Comparison of ENCODE assay signal across 8 mouse cellular contexts in genomic region chr2:69635064-69635701, GRCm38 (mm10). TPM values are rescaled to one million over a fixed set of nuclear protein-coding genes. Genes with fewer than 3 reads are reported as not detected.
DNase-seq lines count a peak whose midpoint lies in the region; ATAC-seq and TF ChIP-seq lines count a peak whose summit lies in the region.

No protein-coding gene starts in this region.

- no peaks in the 10 kb centered on the region for H3K36me3 ChIP-seq in erythroblast, embryonic 14.5 days (ENCODE audit: control insufficient read depth)
- H3K36me3 ChIP-seq in hindbrain, embryonic 12.5 days: no peaks in the 10 kb centered on the region

- H3K9me3 ChIP-seq in erythroblast, embryonic 14.5 days (ENCODE audit: control insufficient read depth, low read length): peaks cover 11% of the 10 kb centered on the region
- no peaks in the 10 kb centered on the region for H3K9me3 ChIP-seq in hindbrain, embryonic 12.5 days (replicated peaks)

- DNase-seq in ovary, postnatal 14 days (ENCODE audit: low spot score): peak; percentile 52
- DNase-seq in ovary, postnatal 10 days (ENCODE audit: low spot score): no peak
- DNase-seq in brain, embryonic 14.5 days (ENCODE audit: low read depth): peak; percentile 79
- peak; percentile 22 to 38 for DNase-seq in left cerebral cortex, postnatal 25 days (ENCODE audit: low spot score in 2 of 2)
- peak; percentile 24 to 43 for DNase-seq in spleen, postnatal 36 days (ENCODE audit: low spot score in 2 of 2)

- intact Hi-C loops in left cerebral cortex, postnatal 25 days (cut with DNase I): loop anchor here (5.0 to 10.0 kb wide), 2 partner anchors 480 to 927 kb away; no protein-coding TSS in a partner anchor

- no peak overlapping the region for H3K27ac ChIP-seq in hindbrain, embryonic 12.5 days

- no peaks in the 10 kb centered on the region for H3K27me3 ChIP-seq in erythroblast, embryonic 14.5 days (ENCODE audit: control insufficient read depth)
- H3K27me3 ChIP-seq in hindbrain, embryonic 12.5 days: no peaks in the 10 kb centered on the region

- 12% methylated on average over 11 of the region's 11 CpGs for WGBS in hindbrain, embryonic 12.5 days

- peak overlapping the region; percentile 51 for H3K4me3 ChIP-seq in erythroblast, embryonic 14.5 days (replicated peaks)
- peak overlapping the region; percentile 29 for H3K4me3 ChIP-seq in hindbrain, embryonic 12.5 days

- H3K4me1 ChIP-seq in erythroblast, embryonic 14.5 days (ENCODE audit: control insufficient read depth): peaks cover 3% of the 10 kb centered on the region
- no peaks in the 10 kb centered on the region for H3K4me1 ChIP-seq in hindbrain, embryonic 12.5 days

- TF ChIP-seq CTCF in brain, embryonic 14.5 days (IDR thresholded peaks at IDR 0.05; ENCODE audit: borderline replicate concordance, extremely low read depth, insufficient read depth, insufficient read length): peak; percentile 76; the same call in 1 of the 2 replicates

- H3K9ac ChIP-seq in hindbrain, embryonic 12.5 days: peak overlapping the region; percentile 49

- no peak for ATAC-seq in hindbrain, embryonic 12.5 days (ENCODE audit: low FRiP score)
- peak; percentile 93 for ATAC-seq in megakaryocyte-erythroid progenitor cell, adult 5-6 weeks (replicated peaks; ENCODE audit: low FRiP score, low TSS enrichment, poor library complexity, severe bottlenecking)

- TF ChIP-seq POLR2A in brain, embryonic 14.5 days (IDR thresholded peaks at IDR 0.05; ENCODE audit: borderline replicate concordance, extremely low read depth, insufficient read depth, insufficient read length, poor library complexity, severe bottlenecking): no peak

- H3K4me2 ChIP-seq in hindbrain, embryonic 12.5 days (replicated peaks): peak overlapping the region; percentile 46

RNA-seq across cellular contexts. Expression of gene Bbs5, which starts 11.8 kb away (rescaled TPM):
- 18.8 and 19.5 TPM in 2 replicates for polyA plus RNA-seq in brain, embryonic 14.5 days (2012; rRNA removed)
- not detected in 2 replicates for polyA plus RNA-seq in erythroblast, embryonic 14.5 days (2012)
- polyA plus RNA-seq in hindbrain, embryonic 12.5 days (2016; fragmentation: Nextera tagmentation; extraction: Ambion mirVana): 19.6 and 26.3 TPM in 2 replicates
- 10 to 100 TPM; 22.6 to 28.3 TPM for total RNA-seq in left cerebral cortex, postnatal 25 days (2021)
- total RNA-seq in megakaryocyte-erythroid progenitor cell, adult 5-6 weeks (2014; fragmentation: Nextera tagmentation): 1.4 and 4.1 TPM in 2 replicates
- total RNA-seq in megakaryocyte-erythroid progenitor cell, adult 5-6 weeks (2017): 1.6 and 8.2 TPM in 2 replicates

RNA-seq across cellular contexts. Expression of gene Klhl41, which starts 34.7 kb away (rescaled TPM):
- polyA plus RNA-seq in brain, embryonic 14.5 days (2012; rRNA removed): 0.38 and 0.44 TPM in 2 replicates
- polyA plus RNA-seq in erythroblast, embryonic 14.5 days (2012): not detected in 2 replicates
- polyA plus RNA-seq in hindbrain, embryonic 12.5 days (2016; fragmentation: Nextera tagmentation; extraction: Ambion mirVana): 1.5 and 4.2 TPM in 2 replicates
- total RNA-seq in left cerebral cortex, postnatal 25 days (2021): under 1 TPM; 0.85 to 0.87 TPM
- total RNA-seq in megakaryocyte-erythroid progenitor cell, adult 5-6 weeks (2014; fragmentation: Nextera tagmentation): not detected in 2 replicates
- not detected in 2 replicates for total RNA-seq in megakaryocyte-erythroid progenitor cell, adult 5-6 weeks (2017)

RNA-seq across cellular contexts. Expression of gene Lrp2, which starts 49.3 kb away (rescaled TPM):
- 2.0 and 3.4 TPM in 2 replicates for polyA plus RNA-seq in brain, embryonic 14.5 days (2012; rRNA removed)
- not detected in 2 replicates for polyA plus RNA-seq in erythroblast, embryonic 14.5 days (2012)
- 2.6 and 3.2 TPM in 2 replicates for polyA plus RNA-seq in hindbrain, embryonic 12.5 days (2016; fragmentation: Nextera tagmentation; extraction: Ambion mirVana)
- under 1 TPM; 0.14 to 0.44 TPM for total RNA-seq in left cerebral cortex, postnatal 25 days (2021)
- total RNA-seq in megakaryocyte-erythroid progenitor cell, adult 5-6 weeks (2014; fragmentation: Nextera tagmentation): not detected in 2 replicates
- not detected in 2 replicates for total RNA-seq in megakaryocyte-erythroid progenitor cell, adult 5-6 weeks (2017)

Comparison
In these comparisons a context has a peak if more than half of its experiments do, and no peak if none do; other contexts are left out.
1. RNA of gene Bbs5, which starts 11.8 kb away (polyA plus RNA-seq): 19.6 to 26.3 TPM in hindbrain, embryonic 12.5 days and 18.8 to 19.5 TPM in brain, embryonic 14.5 days; not detected in erythroblast, embryonic 14.5 days; every median in the first group is over 10 times any median in the second.